ENCODE assay signal across 15 mouse cellular contexts in genomic region chr11:50263198-50263597, GRCm38 (mm10). TPM values are rescaled to one million over a fixed set of nuclear protein-coding genes. Genes with fewer than 3 reads are reported as not detected.
"Had no signal": no experiment of that assay in that cellular context is flagged by ENCODE, and none has a peak within 500 bp of the region (broad histone marks: within the 10 kb centered on the region; RNA-seq: fewer than 3 reads in every experiment).

No protein-coding gene starts in this region.

- DNase-seq: kidney, adult 2 months; kidney, postnatal 25 days; layer of hippocampus, adult 9-11 months; liver; thymus, postnatal 25 days had no signal

- H3K9ac ChIP-seq: intestine, embryonic 15.5 days; limb, embryonic 13.5 days; liver, embryonic 12.5 days; liver, embryonic 15.5 days; midbrain, embryonic 12.5 days had no signal

- H3K4me3 ChIP-seq: intestine, embryonic 15.5 days; layer of hippocampus, adult 2 months; limb, embryonic 10.5 days; limb, embryonic 13.5 days; liver, embryonic 12.5 days; liver, embryonic 15.5 days; midbrain, embryonic 12.5 days had no signal

- H3K27ac ChIP-seq: intestine, embryonic 15.5 days; kidney, postnatal 0 days; layer of hippocampus, adult 2 months; limb, embryonic 10.5 days; limb, embryonic 13.5 days; liver, embryonic 12.5 days; liver, embryonic 15.5 days; midbrain, embryonic 12.5 days had no signal

- H3K4me2 ChIP-seq: intestine, embryonic 15.5 days; limb, embryonic 13.5 days; liver, embryonic 12.5 days; liver, embryonic 15.5 days; midbrain, embryonic 12.5 days had no signal

- H3K9me3 ChIP-seq: intestine, embryonic 15.5 days; limb, embryonic 10.5 days; limb, embryonic 13.5 days; liver, embryonic 12.5 days; liver, embryonic 15.5 days; midbrain, embryonic 12.5 days had no signal

- ATAC-seq: intestine, embryonic 15.5 days; liver, embryonic 12.5 days; midbrain, embryonic 16.5 days had no signal

- H3K27me3 ChIP-seq: intestine, embryonic 15.5 days; limb, embryonic 13.5 days; liver, embryonic 12.5 days; liver, embryonic 15.5 days; midbrain, embryonic 12.5 days had no signal

- H3K4me1 ChIP-seq: intestine, embryonic 15.5 days; limb, embryonic 10.5 days; limb, embryonic 13.5 days; liver, embryonic 12.5 days; liver, embryonic 15.5 days; midbrain, embryonic 12.5 days had no signal

RNA-seq across cellular contexts. Expression of gene Ltc4s, which starts 24.8 kb away (rescaled TPM):
- total RNA-seq: monocyte, adult 5-6 weeks had no signal
